Mouse (Mus musculus): ENCODE results near the gene Rcc1. TPM values are rescaled to one million over a fixed set of nuclear protein-coding genes. Genes with fewer than 3 reads are reported as not detected.

The Rcc1 gene
- polyA plus RNA-seq, 1 experiment from 2014 or later: 164 TPM

DNA sequence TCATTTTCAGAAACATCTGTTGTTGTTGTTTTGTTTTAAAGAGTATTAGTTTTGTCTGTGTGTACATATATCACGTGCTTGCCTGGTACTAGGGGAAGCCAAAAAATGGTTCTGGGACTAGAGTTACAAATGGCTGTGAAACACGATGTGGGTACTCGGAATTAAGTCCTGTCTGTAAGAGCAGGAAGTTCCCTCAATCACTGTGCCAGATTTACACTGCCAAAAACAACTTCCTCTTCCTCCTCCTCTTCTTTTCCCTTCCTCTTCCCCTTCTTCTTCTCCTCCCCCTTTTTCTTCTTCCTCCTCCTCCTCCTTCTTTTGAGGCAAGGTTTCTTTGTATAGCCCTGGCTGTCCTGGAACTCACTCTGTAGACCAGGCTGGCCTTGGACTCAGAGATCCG lies 28.9 kb upstream of the Rcc1 start:
- DNase-seq (ENCODE audit: low spot score): no peak
- H3K4me3 ChIP-seq: no peak overlapping the region
- peaks cover 81% of the 10 kb centered on the region for H3K36me3 ChIP-seq
- no peaks in the 10 kb centered on the region for H3K9me3 ChIP-seq (replicated peaks)
- 92% methylated on average over 4 of the region's 4 CpGs for WGBS
- 0 out of 2 replicates have a peak, but pooled peaks cover 2% of the 10 kb centered on the region for H3K4me1 ChIP-seq
- H3K27me3 ChIP-seq (ENCODE audit: low read depth, poor library complexity, severe bottlenecking): no peaks in the 10 kb centered on the region
- H3K27ac ChIP-seq (replicated peaks): no peak overlapping the region

DNA sequence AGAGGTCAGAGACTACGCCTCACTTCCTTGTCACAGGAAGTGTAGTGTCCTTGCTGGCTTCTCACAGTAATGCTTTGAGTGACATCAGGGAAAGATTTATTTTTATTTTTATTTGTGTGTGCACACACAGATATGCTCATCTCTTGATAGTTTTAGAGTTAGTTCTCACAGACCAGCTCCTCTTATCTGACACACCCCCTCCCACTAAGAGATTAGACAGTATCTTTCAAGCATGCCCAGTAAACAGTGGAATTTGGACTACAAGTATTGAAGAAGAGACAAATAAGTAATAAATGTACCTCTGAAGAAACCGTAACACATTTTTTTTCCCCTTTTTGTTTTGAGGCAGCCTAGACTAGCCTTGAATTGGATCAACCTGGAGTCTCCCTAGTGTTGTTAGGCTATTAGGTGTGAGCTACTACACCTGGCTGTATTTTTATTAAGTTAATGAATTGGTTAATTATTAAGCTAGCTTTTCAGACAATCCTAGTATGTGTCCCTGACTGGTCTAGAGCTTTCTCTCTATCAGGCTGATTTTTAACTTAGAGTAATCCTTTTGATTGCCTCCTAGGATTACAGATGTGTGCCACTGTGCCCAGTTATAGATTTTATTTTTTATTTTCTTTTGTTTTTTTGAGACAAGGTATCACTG lies 27.7 kb upstream of the Rcc1 start:
- DNase-seq (ENCODE audit: low spot score): no peak
- 94% methylated on average over 2 of the region's 2 CpGs for WGBS
- peaks cover 81% of the 10 kb centered on the region for H3K36me3 ChIP-seq

DNA sequence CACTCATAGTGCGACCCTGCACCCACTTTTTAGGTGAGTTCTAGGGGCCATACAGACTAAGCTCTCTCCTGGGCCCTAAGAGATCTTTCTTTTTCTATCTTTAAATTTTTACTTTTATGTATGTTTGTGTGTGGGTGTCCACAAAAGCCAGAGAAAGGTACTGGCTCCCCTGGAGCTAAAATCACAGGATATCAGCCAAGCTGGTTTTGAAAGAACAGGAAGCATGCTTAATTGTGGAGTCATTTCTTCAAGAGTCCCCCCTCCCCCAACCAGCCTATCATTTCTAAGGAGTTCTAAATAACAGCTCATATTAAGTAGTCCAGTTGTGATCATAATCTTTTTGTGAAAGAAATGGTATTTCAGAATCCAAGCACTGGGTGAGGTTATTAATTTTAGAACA lies 20.4 kb upstream of the Rcc1 start:
- H3K27ac ChIP-seq (replicated peaks): no peak overlapping the region
- DNase-seq (ENCODE audit: low spot score): no peak
- no peaks in the 10 kb centered on the region for H3K4me1 ChIP-seq
- H3K27me3 ChIP-seq (ENCODE audit: low read depth, poor library complexity, severe bottlenecking): no peaks in the 10 kb centered on the region
- no peak overlapping the region for H3K4me3 ChIP-seq
- H3K36me3 ChIP-seq: peaks cover 97% of the 10 kb centered on the region
- 96% methylated on average over 1 of the region's 1 CpGs for WGBS
- H3K9me3 ChIP-seq (replicated peaks): no peaks in the 10 kb centered on the region

More for the DNA sequence above, 27.7 kb upstream of the Rcc1 start:
- Histone ChIP-seq H3K4me3 (no peak overlapping the region), H3K27ac (replicated peaks) (no peak overlapping the region), H3K9me3 (replicated peaks) (no peaks in the 10 kb centered on the region), H3K4me1 (0 out of 2 replicates have a peak, but pooled peaks cover 2% of the 10 kb centered on the region), H3K27me3 (ENCODE audit: low read depth, poor library complexity, severe bottlenecking) (no peaks in the 10 kb centered on the region)

DNA sequence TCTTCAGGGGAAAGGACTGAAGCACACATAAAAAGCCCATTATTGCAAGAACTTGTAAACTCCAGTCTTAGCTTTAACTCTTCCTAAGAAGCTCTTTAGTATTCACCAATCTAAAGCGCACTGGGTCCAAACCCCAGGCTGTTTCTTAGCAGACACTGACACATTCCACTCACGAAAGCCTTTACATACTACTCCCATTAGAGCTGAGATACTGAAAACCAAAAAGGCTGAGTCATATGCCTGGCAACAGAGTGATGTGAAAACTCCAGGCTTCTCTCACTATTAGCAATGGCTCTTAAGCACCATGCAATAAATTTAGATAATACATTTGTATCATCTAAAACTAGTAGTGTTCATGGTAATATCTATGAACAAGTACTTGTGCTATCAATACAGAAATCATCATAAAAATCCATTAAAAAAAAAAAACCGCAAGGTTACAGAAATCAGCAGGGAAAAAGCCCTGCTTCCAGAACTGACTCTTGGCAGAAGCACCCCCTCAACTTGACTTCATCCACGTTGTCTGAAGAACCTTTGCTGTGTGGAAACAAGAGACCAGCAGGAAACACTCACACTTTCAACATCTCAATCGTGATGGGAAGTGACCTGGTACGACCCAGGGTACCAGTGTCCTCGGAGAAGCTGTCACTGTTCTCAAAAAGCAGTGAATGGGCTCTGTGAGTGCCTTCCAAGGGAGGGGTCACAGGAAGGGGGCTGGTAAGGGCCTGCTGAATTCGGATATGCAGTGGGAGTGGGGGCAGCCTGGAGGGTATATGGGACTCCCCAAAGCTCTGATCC lies 16.7 kb upstream of the Rcc1 start:
- Histone ChIP-seq H3K27ac (replicated peaks) (no peak overlapping the region), H3K9me3 (replicated peaks) (no peaks in the 10 kb centered on the region), H3K4me3 (no peak overlapping the region), H3K36me3 (peaks cover 99% of the 10 kb centered on the region), H3K27me3 (ENCODE audit: low read depth, poor library complexity, severe bottlenecking) (no peaks in the 10 kb centered on the region), H3K4me1 (no peaks in the 10 kb centered on the region)
- WGBS: 85% methylated on average over 8 of the region's 8 CpGs
- no peak for DNase-seq (ENCODE audit: low spot score)

DNA sequence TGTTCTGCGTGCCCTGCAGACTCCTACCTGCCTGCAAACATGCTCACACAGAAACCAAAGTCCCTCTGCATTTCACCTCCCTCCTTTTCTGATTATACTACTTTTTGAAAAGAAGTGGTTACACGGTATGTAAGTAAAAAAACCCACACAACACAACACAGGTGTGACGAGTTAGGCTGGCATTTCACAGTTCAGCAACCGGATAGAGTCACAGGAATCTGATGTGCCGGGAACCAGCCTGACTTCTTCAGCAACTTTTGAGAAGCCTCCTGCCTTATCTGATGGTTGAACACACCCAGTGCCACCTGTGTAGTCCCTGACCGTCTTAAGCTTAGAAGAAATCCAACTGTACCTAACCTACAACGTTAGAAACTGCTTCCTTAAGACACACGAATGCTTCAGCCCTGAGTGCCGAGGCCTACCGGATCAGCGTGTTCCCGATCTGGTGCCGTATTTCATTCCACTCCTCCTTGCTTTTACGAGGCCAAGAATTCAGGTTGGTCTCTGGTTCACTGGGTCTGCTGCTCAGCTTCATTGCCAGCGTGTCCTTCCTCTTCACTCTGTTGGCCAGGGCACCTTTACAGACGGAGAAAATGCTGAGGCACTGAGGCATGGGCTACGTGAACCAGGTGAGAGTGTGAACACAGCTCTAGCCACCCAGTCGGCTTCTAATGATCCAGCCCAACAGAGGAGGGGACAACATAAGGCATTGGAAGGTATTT lies 14.2 kb upstream of the Rcc1 start:
- DNase-seq (ENCODE audit: low spot score): no peak
- WGBS: 94% methylated on average over 18 of the region's 18 CpGs
- peaks cover 98% of the 10 kb centered on the region for H3K36me3 ChIP-seq

DNA sequence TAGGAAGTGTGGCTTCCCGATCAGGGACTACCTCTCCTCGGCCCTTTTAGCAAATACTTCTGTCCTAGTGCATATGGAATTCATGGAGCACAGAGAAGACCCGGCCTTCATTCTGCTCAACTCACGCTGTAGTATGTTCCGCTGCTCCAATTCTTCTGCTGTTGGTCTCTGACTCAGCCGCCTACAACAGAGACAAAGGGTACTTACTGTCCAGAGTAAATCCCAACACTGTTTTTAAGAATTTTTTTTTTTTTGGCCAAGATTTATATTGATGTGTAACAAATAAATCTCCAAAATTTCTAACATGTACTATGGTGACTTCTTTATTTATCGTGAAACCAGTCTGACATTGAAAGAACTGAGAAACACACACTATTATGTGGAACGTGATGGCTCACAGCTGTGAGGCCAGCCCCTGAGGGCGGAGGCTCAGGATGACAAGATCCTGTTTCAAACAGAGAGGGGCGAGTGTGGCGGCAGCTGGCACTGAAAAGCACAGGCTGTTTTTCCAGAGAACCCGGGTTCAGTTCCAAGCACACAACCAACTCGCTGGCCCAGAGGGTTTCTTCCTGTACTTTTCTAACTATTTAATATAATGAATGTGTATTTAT lies 12.2 kb upstream of the Rcc1 start:
- no peaks in the 10 kb centered on the region for H3K9me3 ChIP-seq (replicated peaks)
- peaks cover 93% of the 10 kb centered on the region for H3K36me3 ChIP-seq
- H3K4me1 ChIP-seq: no peaks in the 10 kb centered on the region
- no peaks in the 10 kb centered on the region for H3K27me3 ChIP-seq (ENCODE audit: low read depth, poor library complexity, severe bottlenecking)
- H3K4me3 ChIP-seq: no peak overlapping the region
- H3K27ac ChIP-seq (replicated peaks): no peak overlapping the region
- no peak for DNase-seq (ENCODE audit: low spot score)
- 86% methylated on average over 13 of the region's 13 CpGs for WGBS

More for the DNA sequence above, 14.2 kb upstream of the Rcc1 start:
- Histone ChIP-seq H3K4me1 (no peaks in the 10 kb centered on the region), H3K27me3 (ENCODE audit: low read depth, poor library complexity, severe bottlenecking) (no peaks in the 10 kb centered on the region), H3K4me3 (no peak overlapping the region), H3K9me3 (replicated peaks) (no peaks in the 10 kb centered on the region), H3K27ac (replicated peaks) (no peak overlapping the region)

DNA sequence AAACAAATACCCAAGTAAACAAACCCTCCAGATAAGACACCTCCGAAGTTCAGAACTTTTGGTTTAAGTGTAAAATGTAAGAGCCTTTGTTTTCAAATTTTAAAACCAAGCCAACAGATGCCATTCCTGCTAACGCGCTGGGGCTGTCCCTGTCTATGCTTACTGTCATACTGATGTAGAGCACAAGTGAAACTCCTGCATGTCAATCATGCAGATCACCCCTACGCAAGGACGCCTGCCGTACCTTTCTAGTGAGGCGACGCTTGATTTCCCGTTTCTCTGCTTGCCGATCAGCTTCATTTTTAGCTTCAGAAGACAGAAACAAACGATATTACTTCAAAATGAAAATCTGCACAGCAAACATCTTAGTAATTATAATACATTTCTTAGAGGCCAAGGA lies 10.1 kb upstream of the Rcc1 start:
- DNase-seq (ENCODE audit: low spot score): no peak
- Histone ChIP-seq H3K27ac (replicated peaks) (no peak overlapping the region), H3K4me3 (no peak overlapping the region), H3K36me3 (peaks cover 92% of the 10 kb centered on the region), H3K27me3 (ENCODE audit: low read depth, poor library complexity, severe bottlenecking) (no peaks in the 10 kb centered on the region), H3K4me1 (no peaks in the 10 kb centered on the region), H3K9me3 (replicated peaks) (no peaks in the 10 kb centered on the region)
- WGBS: 97% methylated on average over 11 of the region's 11 CpGs

DNA sequence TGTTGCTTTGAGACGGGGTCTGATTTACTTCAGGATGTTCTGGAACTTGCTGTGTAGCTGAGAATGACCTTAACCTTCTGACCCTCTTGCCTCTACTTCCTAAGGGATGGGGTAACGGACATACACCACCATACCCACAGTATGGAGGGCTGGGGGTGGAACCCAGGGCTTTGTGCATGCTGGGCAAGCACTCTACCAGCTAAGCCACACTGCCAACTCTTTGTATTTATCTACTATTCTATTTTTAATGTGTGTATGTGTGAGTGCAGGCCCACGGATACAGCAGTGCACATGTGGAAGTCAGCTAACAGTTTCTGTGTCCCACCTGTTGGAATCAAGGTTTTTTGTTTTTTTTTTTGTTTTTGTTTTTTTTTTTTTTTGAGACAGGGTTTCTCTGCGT lies 6.1 kb upstream of the Rcc1 start:
- H3K36me3 ChIP-seq: peaks cover 81% of the 10 kb centered on the region
- DNase-seq (ENCODE audit: low spot score): no peak
- no peaks in the 10 kb centered on the region for H3K27me3 ChIP-seq (ENCODE audit: low read depth, poor library complexity, severe bottlenecking)
- no peaks in the 10 kb centered on the region for H3K4me1 ChIP-seq
- 88% methylated on average over 4 of the region's 4 CpGs for WGBS
- no peak overlapping the region for H3K4me3 ChIP-seq
- H3K9me3 ChIP-seq (replicated peaks): no peaks in the 10 kb centered on the region
- no peak overlapping the region for H3K27ac ChIP-seq (replicated peaks)

DNA sequence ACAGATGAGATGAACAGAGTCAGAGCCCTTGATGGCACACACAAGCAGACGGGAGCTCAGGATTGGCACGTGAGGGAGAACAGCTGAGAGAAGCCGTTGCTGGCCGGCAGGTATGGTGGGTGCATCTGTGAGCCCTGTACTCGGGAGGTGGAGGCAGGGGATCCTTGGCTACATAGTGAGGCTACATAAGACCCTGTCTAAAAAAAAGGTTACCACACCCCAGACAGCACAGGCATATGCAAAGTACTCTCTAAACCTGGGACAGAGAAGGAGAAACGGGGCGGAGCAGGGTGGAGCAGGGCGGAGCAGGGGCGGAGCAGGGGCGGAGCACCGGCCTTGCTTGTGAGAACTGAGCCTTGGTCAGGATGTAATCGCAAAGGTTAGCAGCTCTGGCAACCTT lies 2.8 kb upstream of the Rcc1 start:
- Histone ChIP-seq H3K4me3 (no peak overlapping the region), H3K36me3 (peaks cover 66% of the 10 kb centered on the region), H3K4me1 (peaks cover 20% of the 10 kb centered on the region), H3K9me3 (replicated peaks) (no peaks in the 10 kb centered on the region), H3K27me3 (ENCODE audit: low read depth, poor library complexity, severe bottlenecking) (no peaks in the 10 kb centered on the region), H3K27ac (replicated peaks) (no peak overlapping the region)
- WGBS: 33% methylated on average over 12 of the region's 12 CpGs
- DNase-seq (ENCODE audit: low spot score): no peak

DNA sequence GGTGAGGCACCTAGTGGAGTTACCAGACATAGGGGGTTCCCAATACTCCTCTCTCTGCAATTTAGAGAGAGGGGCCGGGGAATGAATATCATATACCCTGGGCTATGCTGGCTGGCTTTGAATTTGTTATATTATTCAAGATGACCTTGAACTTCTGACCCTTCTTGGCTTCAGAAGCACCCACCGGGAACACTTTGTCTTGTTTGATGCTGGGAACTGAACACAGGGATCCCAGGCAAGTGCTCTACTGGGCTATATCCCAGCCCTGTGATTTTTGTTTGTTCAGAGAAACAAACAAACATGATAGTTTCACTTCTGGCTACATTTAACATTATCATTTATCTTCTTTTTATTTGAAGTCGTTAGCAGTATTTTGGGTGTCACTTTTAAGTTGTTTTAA lies 2.0 kb upstream of the Rcc1 start:
- peaks cover 66% of the 10 kb centered on the region for H3K36me3 ChIP-seq
- no peaks in the 10 kb centered on the region for H3K9me3 ChIP-seq (replicated peaks)
- DNase-seq (ENCODE audit: low spot score): no peak
- no peaks in the 10 kb centered on the region for H3K27me3 ChIP-seq (ENCODE audit: low read depth, poor library complexity, severe bottlenecking)
- 85% methylated on average over 3 of the region's 3 CpGs for WGBS
- no peak overlapping the region for H3K27ac ChIP-seq (replicated peaks)
- H3K4me1 ChIP-seq: peaks cover 24% of the 10 kb centered on the region
- no peak overlapping the region for H3K4me3 ChIP-seq

DNA sequence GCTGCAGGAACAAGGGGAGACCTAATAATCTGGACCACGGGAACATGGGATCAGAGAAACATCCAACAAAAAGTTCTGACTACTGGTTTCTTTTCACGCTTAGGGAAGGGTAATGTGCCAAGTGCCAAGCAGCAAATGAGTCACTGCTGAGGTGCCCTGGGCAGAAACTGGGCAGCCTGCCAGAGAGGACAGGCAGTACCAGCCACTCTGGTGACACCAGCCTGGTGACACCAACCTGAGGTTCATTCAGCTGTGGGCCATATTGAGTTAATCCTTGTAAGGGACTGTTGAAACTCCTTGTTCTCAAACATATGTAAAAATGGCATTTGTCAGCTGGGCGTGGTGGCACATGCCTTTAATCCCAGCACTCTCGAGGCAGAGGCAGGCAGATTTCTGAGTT lies 1.2 kb upstream of the Rcc1 start:
- WGBS: 94% methylated on average over 4 of the region's 4 CpGs
- no peak for DNase-seq (ENCODE audit: low spot score)
- H3K4me1 ChIP-seq: peaks cover 24% of the 10 kb centered on the region

DNA sequence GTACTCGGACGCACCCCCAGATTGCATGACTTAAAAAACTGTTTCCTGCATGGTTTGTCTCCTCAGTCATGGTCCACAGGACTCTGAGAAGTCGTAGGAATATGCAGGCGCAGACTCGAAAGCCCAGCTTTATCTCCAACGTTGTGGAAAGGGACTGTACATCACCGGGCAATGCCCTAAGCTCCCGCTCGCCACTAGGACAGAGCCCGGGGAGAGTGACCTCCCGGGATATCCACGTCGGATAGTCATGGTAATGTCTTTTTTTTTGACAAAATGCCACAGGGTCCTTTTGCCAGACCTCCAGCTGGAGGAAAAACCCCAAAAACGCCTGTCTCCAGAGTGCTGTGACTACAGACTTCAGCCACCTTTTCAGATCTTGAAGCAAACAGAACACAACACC lies 666 bp downstream of the Rcc1 start:
- Histone ChIP-seq H3K27ac (replicated peaks) (peak overlapping the region; percentile 94), H3K36me3 (peaks cover 40% of the 10 kb centered on the region), H3K9me3 (replicated peaks) (no peaks in the 10 kb centered on the region), H3K4me1 (peaks cover 27% of the 10 kb centered on the region), H3K4me3 (peak overlapping the region; percentile 85), H3K27me3 (ENCODE audit: low read depth, poor library complexity, severe bottlenecking) (no peaks in the 10 kb centered on the region)
- DNase-seq (ENCODE audit: low spot score): peak; percentile 30
- under 1% methylated on average over 14 of the region's 14 CpGs for WGBS

More for the DNA sequence above, 1.2 kb upstream of the Rcc1 start:
- Histone ChIP-seq H3K36me3 (peaks cover 58% of the 10 kb centered on the region), H3K27me3 (ENCODE audit: low read depth, poor library complexity, severe bottlenecking) (no peaks in the 10 kb centered on the region), H3K9me3 (replicated peaks) (no peaks in the 10 kb centered on the region), H3K4me3 (no peak overlapping the region), H3K27ac (replicated peaks) (no peak overlapping the region)
